Mouse (Mus musculus) urinary bladder, postnatal 10 days (tissue): ENCODE measurements around the gene 4930432K21Rik.

Experiments
- DNase-seq: peaks from one replicate; pipeline ENCODE4 v3.0.0; 2022; ENCODE audit warnings: low spot score

The 4930432K21Rik gene

GRCm38 (mm10) chr8:84148531-84148850, 666 bp downstream of the 4930432K21Rik start:
- DNase-seq: no peak

DNA sequence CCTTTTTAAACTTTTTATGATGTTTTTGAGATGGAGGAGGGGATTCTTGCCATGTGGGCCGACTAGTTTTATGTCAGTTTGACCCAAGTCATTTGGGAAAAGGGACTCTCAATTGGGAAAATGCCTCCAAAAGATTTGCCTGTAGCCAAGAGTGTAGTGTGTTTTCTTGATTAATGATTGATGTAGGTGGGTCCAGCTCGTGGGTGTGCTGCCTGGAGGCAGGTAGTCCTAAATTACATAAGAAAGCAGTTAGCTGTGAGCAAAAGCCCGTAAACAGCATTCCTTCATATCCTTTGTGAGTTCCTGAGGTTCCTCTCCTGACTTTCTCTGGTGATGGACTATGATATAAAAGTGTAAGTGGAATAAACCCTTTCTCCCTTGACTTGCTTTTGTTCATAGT, 1.4 kb downstream of the 4930432K21Rik start:
- no peak for DNase-seq

DNA sequence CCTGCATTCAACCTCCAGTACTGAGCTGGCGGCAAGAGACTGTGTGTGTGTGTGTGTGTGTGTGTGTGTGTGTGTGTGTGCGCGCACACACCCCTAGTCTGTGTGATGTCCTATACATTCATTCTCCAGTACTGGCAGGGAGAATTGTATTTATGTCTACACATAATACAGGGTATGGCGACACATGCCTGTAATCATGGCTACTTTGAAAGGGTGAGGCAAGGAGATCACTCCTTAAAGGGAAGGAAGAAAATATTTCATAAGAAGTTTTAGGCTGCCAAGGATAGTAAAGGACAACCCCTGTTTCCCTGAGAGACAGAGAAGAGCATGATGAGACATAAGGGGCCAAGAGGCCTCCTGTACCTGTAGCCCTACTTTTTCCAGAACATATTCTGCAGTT, 9.8 kb downstream of the 4930432K21Rik start:
- DNase-seq: no peak

GRCm38 (mm10) chr8:84167696-84168095, 19.9 kb downstream of the 4930432K21Rik start:
- no peak for DNase-seq

DNA sequence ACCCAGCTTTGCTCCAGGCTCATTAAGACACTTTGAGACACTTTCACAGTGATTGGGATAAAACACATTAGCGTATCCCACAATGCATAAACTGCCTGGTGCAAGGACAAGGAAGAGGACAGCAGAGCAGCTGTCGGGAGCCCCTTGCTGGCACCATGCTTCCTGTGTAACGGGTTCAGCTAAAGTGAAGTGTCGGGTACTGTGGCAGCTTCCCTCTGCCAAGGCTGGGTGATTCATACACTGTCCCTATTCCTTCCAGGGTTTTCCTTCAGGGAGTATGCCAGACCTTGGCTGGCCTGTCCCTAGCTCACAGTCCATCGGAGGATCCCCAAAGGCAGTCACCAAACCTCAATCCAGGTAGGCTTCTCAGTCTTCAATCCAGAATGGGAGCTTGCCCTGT, 22.3 kb downstream of the 4930432K21Rik start:
- no peak for DNase-seq

- DNase-seq: no peak
Observed at GRCm38 (mm10) chr8:84173861-84174260, 26.0 kb downstream of the 4930432K21Rik start.

- no peak for DNase-seq
Observed at GRCm38 (mm10) chr8:84176560-84176959, 28.7 kb downstream of the 4930432K21Rik start.

DNA sequence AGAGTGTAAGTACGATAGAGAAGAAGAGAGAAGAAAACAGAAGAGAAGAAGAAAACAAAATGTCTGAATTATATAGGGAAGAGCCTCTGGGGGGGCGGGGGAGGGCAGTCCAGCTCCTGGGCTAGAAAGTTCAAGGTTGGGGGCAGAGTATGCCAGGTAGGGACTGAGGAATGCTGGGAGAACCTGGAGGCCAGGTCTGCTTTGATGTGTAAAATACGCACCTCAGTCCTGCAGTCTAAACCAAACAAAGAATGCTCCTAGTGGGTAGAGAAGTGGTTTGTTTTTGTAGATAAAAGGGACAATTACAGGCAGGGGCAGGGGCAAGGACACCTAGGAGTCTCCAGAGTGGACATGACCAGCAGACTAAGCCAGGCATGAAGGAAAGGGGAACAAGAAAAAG, 29.6 kb downstream of the 4930432K21Rik start:
- DNase-seq: no peak

GRCm38 (mm10) chr8:84178592-84178991, 30.8 kb downstream of the 4930432K21Rik start:
- no peak for DNase-seq

GRCm38 (mm10) chr8:84179946-84180345, 32.1 kb downstream of the 4930432K21Rik start:
- no peak for DNase-seq

DNA sequence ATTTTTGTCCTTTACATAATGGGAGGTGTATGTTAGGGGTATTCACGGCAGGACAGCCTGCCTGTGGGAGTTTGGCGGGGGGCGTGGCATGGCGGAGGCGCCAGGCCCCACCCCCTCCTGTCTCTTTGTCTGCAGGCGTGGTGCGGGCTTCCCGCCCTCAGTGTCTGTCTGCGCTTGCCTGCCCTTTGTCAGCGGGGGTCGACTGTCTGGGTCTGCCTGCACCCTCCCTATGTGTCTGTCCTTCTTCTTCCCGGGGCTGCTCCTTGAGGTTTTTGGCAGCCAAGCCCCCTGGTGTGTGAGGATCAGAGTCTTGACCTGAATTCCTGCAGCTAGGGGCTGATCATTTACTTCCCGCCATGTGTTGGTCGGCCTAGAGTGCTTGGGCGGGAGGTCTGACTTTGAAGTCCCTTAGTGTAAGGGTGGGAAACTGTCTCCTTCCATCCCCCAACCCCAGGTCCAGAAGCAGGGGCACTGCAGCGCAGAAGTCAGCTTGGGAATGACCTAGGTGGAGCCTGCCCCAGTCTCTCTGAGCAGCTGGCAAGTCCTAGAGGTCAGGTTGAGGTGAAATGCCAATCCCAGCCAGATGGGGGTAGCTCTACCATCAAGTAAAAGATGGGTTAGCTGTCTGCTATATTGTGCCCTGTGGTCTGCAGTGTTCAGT, 32.8 kb downstream of the 4930432K21Rik start:
- no peak for DNase-seq

- no peak for DNase-seq
Observed at GRCm38 (mm10) chr8:84182833-84183232, 35.0 kb downstream of the 4930432K21Rik start.

DNA sequence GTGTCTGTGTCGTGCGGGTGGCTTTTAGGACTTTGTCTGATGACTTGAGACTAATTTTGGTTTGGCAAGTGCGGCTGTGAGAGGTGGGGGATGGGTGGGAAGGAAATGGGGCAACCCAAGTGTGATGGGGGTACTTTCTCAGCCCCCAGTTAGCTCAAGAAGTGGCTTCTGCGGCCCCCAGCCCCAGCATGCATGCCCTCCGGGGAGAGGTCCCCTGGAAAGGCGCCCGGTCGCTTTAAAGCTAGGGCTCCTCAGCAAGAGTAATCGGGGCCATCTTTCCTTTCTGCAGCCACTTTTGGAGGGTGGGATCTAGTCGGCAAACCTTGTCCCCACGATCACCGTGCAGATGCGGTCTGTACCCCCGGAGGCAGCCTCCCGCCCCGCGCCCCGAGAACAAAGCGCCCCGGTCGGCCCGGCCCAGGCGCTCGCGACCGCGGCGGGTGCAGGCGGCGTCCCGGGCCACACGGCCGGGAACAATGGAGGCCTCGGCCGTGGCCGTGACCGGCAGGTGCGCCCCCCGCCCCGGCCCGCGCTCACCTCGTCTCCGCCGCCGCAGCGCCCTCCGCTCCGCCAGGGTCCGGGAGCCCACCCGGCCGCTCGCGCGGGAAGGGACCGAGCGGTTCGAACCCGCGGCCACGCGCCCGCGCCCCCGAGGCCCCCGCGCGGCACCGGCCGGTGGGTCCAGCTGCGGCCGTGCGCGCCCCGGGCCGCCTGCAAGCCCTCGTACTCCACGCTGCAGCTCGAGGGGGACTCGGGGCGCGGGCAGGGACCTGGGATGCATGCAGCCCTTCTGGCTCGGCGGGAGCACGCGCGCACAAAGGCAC, 35.6 kb downstream of the 4930432K21Rik start:
- DNase-seq: no peak

GRCm38 (mm10) chr8:84184085-84185043, 36.5 kb downstream of the 4930432K21Rik start:
- no peak for DNase-seq

- DNase-seq: no peak
Observed at GRCm38 (mm10) chr8:84185117-84185516, 37.3 kb downstream of the 4930432K21Rik start, which contains the start of gene Nanos3. Nanos3 (minus strand) TSS chr8:84185217.

- DNase-seq: no peak
Observed at GRCm38 (mm10) chr8:84186547-84186946, 38.7 kb downstream of the 4930432K21Rik start.

- DNase-seq: no peak
Observed at GRCm38 (mm10) chr8:84187065-84187755, 39.4 kb downstream of the 4930432K21Rik start.

DNA sequence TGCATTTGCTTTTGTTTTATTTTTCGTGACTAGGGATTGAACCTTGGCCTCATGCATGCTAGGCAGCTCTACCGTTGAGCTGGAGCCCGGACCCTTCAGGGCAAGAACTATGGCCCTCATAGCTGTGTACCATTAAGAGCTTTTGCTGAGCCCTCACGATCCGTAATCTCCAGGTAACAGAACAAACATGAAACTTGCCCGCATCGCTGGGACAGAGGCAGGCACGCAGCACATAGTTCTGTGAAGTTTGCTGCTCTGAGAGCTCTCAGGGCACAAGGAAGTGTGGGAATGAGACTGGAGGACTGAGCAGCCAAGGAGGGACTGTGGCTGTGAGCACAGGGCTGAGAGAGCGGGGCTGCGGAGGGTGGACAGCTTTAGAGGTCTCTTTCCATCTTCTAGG, 40.8 kb downstream of the 4930432K21Rik start:
- DNase-seq: no peak

DNA sequence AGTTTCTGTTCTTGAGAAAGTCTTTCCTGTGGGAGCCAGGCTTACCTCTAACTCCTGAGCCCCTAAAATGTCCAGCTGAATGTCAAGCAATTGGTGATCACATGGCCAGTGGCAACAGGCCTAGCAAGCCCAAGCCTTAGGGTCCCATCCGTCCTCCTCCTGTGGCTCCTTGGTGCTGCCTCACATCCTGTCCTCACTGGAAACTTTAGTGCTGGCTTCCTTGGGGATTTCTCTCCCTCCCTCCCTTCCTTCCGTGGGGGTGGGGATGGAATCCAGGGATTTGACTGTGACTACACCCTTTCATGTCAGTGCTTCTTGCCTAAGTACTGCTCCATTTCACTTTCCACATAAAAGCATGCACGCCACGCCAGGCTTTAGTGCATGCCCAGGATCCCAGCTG, 41.8 kb downstream of the 4930432K21Rik start:
- no peak for DNase-seq

DNA sequence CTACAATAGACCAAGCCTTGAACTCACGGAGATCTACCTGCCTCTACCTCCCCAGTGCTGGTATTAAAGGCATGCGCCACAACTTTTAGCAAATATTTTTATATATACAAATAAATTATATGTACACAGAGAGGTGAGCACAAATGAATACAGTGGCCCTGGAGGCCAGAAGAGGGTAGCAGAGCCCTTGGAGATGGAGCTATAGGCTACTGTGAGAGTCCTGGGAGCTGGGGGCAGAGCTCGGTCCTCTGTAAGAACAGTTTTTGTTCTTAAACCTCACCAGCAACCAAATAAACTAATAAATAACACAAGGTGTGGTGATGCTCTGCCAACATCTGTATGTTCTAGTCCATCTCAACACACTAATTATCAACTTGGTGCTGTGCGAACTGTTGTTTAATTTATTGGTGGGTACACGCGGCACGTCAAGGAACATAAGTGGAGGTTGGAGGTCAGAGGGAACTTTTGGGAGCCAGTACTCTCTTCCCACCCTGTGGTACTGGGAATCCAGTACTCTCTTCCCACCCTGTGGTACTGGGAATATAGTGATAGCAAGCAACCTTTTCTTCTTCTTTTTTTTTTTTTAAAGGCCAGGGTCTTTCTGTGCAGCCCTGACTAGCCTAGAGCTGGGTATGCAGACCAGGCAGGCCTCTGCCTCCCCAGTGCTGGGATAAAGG, 42.5 kb downstream of the 4930432K21Rik start:
- no peak for DNase-seq

DNA sequence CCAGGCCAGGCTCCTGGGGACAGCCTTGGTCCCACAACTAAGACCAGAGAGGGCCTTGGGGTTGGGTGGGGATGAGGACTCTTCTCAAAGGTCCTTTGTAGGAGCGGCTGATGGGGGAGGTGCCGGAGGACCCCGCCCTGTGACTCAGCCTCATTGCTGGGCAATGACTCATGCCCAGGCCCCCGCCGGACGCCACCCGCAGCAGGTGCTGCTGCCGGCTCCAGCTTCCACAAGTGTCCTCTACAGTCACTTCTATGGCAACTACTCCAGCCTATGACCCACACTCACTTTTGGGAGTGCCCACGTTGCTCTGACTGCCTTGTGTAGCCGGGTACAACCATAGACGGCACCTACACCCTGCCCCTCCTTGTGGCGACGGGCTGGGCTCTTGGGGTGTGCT, 44.2 kb downstream of the 4930432K21Rik start:
- DNase-seq: no peak
